Mouse (Mus musculus) skeletal muscle tissue, adult 2 months (tissue): ENCODE data around the gene Zfp575.

Experiments used
- DNase-seq: peaks from one replicate; pipeline ENCODE4 v3.0.0-alpha.2; 2012; ENCODE audit warnings: low read depth, low spot score

Zfp575 gene

GRCm38 (mm10) chr7:24564607-24565265, 22.7 kb downstream of the Zfp575 start:
- peak; percentile 39 for DNase-seq

- DNase-seq, result no peak
These were observed 23.6 kb downstream of the Zfp575 start for GRCm38 (mm10) chr7:24563837-24564206.

DNA sequence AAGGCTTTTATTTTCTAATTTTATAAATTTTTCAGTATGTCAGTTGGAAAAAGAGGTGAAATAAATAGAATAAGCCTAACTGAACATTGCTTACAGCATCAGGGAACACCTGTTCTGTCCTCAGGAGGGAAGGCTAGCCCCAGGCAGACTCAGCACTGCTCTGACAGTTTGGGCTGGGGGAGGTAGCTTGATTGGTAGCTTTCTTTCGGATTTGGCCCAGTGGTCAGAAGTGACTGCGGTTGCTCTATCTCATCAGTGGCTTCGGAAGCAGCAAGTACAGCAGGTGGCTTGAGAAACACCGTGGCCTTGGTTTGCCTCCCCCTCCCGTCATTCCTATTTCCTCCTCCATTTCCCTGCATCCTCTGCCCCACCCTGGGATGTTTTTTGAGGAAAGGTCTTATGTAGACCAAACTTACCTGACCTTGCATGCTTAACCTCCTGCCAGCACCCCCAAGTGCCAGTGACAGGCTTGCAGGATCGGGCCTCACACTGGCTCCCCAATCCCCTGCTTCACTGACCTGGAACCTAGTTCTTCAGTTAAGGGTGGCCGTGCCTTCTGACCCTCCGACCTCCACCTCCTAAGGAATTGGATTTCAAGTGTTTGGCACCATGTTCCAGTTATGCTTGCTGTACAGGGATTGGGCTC, 24.1 kb downstream of the Zfp575 start:
- no peak for DNase-seq

DNA sequence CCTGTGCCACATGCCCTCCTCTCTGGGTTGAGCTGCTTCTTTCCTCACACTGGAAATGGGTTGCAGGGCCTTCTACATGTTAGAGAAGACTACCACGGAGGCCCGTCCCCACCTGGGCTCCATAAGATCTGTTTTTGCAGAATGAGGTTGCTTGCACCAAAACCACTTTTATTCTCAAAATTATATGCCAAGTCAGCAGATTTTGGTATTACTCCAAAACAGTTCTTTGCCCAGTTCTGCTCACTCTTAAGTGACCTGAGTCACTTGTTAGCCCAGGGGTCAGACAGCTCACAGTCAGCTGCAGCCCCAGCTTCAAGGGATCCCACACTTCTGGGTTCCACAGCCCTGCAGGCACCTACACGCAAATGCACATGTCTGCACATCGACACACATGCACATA, 26.0 kb downstream of the Zfp575 start:
- DNase-seq, result no peak

DNA sequence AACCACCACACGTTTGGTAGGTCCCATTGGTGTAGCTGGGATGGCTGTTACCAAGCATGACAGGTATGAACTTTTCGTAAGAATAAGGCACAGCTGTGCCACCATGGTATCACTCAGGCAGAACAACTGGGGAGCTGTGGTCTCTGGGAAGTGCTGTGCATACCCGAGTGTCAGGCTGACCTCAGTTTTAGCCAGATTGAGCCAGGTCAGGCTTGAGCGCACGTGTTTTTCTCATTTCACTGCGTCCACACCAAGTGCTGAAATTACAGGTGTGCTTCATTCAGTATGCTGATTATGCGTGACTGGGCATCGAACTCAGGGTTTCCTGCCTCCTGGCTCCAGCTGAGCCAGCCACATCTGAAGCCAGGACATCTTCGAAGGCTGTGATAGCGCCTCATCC, 31.7 kb downstream of the Zfp575 start:
- DNase-seq, result no peak

DNA sequence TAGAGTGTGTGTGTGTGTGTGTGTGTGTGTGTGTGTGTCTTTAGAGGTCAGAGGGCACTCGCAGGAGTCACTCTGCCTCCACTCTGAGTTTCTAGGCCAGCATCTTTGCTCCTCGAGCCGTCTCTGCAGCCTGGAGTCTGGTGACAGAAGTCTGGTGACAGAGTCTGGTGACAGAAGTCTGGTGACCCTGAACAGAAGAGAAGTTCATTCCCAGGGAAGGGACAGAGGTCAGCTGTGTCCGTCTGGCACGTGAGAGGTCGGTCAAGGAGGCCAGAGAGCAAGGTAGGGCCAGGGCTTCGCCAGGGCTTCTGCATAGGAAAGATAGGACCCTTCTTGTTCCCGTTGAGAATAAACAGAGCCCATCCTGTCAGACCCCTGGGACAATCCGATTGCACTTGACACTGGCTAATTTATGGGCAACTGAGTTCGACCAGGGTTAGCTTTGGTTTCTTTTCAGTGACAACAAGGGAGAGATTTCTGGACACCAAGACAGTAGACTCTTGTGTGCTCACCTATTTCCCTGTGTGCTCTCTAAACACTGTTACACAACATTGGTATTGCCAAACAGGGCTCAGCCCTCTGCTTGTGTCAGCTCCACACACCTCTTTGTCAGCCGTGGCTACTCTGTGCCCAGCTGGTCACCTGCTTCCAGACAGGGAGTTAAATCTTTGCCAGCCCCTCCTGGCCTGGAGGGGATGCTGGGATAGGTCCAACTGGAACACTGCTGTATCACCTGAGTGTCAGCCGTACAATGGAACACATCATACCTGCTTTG, 35.3 kb downstream of the Zfp575 start:
- no peak for DNase-seq

- DNase-seq, result no peak
These were observed 39.9 kb downstream of the Zfp575 start for GRCm38 (mm10) chr7:24547534-24548036.

- DNase-seq, result peak; percentile 99
These were observed 40.6 kb downstream of the Zfp575 start for GRCm38 (mm10) chr7:24546634-24547389.

- DNase-seq, result no peak
These were observed 41.3 kb downstream of the Zfp575 start, which contains the start of the genes Pinlyp and Xrcc1 for GRCm38 (mm10) chr7:24546068-24546614. TSS of gene Pinlyp (minus strand) at chr7:24546118. TSS of gene Xrcc1 (plus strand) at chr7:24546289.

DNA sequence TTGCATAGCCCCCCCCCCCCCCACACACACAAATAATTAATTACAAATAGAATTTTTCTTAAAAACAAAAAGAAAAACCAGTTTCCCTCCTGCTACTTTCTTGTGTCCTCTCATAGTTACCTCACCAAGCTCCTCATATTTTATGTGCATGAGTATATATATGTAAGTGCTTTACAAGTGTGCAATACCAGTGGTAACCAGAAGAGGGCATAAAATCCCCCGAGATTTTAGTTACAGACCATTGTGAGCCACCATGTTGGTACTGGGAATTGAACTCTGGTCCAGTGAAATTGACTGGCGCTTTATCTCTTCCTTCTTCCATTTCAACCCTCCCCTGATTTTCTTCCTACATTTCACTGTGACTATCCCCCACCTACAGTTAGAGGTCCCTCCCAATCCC, 42.9 kb downstream of the Zfp575 start:
- no peak for DNase-seq

- DNase-seq, result no peak
These were observed 47.8 kb downstream of the Zfp575 start for GRCm38 (mm10) chr7:24539686-24540085.

GRCm38 (mm10) chr7:24538701-24539100, 48.7 kb downstream of the Zfp575 start:
- no peak for DNase-seq

DNA sequence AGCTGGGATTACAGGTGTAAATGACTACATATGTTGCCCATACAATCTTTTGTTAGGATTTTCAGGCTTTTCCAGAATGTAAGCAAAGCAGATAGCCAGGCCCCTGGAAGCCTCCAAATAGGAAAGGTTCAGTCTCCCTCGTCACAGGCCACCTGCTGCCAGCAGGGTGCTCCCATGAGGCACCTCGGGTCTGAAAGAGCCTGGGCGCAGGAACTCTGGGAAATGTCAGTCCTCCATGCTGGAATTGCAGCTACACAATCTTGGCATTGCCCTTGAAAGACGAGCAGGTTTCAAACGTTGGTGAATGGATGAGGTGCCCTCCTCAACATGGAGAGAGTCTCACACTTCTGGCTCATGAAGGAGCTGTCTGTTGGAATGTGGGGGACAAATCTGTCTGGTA, 49.3 kb downstream of the Zfp575 start:
- DNase-seq, result no peak

DNA sequence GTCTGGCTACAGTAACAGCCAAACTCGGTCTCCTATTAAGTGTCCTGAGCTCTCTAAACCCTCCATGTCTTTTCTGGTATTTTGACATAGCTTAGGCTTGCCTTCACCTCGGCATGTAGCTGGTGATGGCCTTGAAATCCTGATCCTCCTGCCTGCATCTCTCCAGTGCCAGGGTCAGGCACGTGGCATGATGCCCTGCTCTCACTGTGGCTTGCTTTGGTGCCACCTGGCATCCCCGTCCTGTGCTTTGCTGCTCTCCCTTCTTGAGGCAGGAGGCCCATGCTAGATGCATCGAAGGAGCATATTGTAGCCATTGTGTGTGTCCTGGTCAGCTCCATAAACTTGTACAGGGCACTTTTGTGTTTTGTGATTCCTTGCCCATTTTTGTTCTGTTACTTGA, 49.9 kb downstream of the Zfp575 start:
- DNase-seq, result no peak

- DNase-seq, result no peak
These were observed 50.4 kb downstream of the Zfp575 start for GRCm38 (mm10) chr7:24537081-24537480.

DNA sequence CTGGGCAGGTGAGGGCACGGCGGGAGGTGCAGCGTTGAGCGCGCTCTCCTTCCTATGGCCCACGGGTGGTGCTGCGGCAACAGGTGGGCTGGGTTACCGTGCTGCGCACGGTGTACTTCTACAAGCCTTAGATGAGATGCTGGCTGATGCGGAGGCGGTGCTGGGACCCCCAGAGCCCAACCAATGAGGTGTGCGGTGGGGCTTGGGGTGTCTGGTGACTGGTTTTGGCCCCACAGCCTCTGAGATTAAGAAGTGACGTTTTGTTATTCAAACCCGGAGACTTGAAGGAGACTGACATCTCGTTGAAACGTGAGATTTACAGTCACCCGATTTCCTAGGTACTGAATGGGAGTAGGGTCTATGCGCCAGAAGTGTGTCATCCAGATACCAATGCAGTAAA, 53.1 kb downstream of the Zfp575 start:
- no peak for DNase-seq
